Mouse (Mus musculus) thymus, adult 2 months (tissue): ENCODE measurements around the gene Nrp2.

Source experiments
- CTCF ChIP-seq: fragments of 200-500 bp; IDR thresholded peaks from 2 replicates; pipeline ENCODE4 v1.5.1; 2012; ENCODE audit warnings: mild to moderate bottlenecking, control low read depth, low read length, moderate library complexity, borderline replicate concordance; ENCODE audit not compliant: control insufficient read depth, poor library complexity, insufficient read depth; ENCODE audit errors: extremely low read depth
- POLR2A ChIP-seq: fragments of 200-500 bp; IDR thresholded peaks from 2 replicates; pipeline ENCODE4 v1.6.1; 2012; ENCODE audit warnings: mild to moderate bottlenecking, low read length, control low read depth, moderate library complexity; ENCODE audit not compliant: control insufficient read depth, poor library complexity, insufficient read depth; ENCODE audit errors: extremely low read depth

GRCm38 (mm10) chr1:62778910-62779309, 75.8 kb downstream of the Nrp2 start:
- TF ChIP-seq POLR2A = no peak
- TF ChIP-seq CTCF = no peak
